Mouse (Mus musculus) urinary bladder, postnatal 4 days (tissue): ENCODE data around the gene Gm10697.
"Not testable (repeated sequence)": the region's sequence is repeated elsewhere in the genome, so short reads cannot be mapped to it uniquely, and the experiment has no call there.

Experiments used
- DNase-seq, 2 experiments: peaks; one replicate each; pipeline ENCODE4 v3.0.0; 2021 to 2022; ENCODE audit warnings: low spot score in 2 of 2

The Gm10697 gene

DNA sequence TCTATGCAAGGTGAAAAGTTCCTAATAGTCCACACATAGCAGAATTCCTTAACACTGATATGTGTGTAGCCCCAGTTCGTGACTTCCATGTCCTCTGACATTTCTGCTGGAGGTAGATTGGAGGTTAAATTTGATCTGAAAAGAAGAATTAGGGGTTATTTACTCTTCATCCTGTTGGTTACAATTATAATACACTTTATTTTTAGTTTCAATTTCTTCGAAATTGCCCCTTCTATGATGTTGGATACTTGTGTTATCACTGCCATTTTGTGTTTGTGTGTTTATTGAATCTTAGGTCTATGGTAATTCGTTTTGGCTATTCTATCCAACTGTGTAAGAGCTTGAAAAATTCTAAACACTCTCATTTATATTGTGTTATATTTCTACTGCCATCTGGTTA, at the start of gene Gm10697:
Gene Gm10697 (minus strand): TSS at position 101 of the 400 bp plus-strand sequence.
- not testable (repeated sequence) for DNase-seq

DNA sequence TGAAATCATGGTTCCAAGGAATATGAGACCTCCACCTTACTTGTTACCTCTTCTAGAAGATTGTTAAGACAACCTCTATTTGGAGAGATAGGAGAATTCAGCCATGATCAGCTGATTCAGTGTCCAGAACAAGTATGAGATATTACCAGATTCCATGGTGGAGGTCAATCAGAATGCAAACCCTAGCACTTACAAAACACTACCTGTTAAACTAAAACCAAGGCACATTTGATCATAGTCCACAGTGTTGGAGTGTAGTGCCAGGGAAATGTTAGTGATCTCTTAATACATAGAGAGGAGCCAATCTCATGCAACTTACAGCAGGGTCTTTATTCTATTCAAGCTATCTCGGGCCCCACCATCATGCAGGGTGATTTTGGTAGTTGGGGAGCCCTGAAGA, 42.6 kb upstream of the Gm10697 start:
- not testable (repeated sequence) for DNase-seq

DNA sequence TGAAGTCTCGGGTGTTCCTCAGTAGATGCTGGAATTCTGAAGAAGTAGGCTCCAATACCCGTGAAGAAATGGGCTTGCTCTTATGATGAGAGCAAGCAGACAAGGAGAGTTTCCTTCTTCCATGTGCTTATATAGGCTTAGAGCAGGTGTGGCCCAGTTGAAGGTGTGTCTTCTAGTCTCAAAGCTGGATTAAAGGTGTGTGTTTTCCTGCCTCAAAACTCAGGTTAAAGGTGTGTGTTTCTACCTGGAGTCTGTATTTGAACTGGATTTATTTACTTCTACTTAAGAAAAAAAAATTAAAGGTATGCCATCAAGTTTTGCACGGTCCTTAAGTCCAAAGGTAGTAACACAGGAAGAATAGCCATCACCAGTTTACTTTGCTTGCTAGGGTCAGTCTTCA, 17.7 kb downstream of the Gm10697 start, which contains the start of gene Gm9125:
Gene Gm9125 (minus strand): TSS at position 101 of the 400 bp plus-strand sequence.
- DNase-seq: not testable (repeated sequence)

DNA sequence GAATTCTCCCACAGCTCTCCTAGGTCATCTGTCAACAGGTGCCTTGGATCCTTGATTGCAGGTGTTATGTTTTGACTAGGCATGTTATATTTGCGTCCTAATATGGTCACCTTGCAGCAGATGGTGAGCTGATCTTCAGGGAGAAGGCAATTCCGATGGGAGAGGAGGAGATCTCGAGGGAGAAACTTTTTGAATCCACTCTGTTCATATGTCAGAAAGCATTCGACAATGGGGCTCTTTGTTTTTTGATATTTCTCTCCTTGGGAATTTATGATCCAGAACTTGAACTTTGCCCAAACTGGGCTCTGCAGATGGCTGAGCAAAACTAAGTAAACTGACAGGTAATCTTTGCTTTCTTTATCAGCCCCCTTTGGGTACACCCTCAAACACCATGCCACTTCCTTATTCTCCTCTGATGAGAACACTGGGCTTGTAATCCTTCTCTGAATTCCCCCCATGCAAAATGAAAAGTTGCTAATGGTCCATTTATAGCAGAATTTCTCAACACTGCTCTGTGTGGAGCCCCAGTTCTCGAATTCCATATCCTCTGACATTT, 22.8 kb downstream of the Gm10697 start:
- not testable (repeated sequence) for DNase-seq

DNA sequence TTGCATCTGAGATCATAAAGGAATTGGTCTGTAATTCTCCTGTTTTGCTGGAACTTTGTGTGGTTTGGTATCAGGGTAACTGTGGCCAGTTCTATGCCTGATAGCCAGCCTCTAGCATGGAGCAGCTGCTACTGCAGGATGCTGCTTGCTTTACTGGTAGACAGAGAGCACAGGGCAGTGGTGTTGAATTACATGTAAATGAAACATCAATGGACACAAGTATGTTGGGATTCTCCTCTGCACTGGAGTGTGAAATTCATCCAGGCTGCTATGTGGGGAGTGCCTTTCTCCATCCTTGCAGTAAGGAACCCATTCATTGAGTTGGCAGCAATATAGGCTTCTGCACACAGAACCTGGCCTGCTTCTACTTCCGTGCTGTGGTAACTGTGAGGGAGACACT, 34.2 kb downstream of the Gm10697 start:
- DNase-seq: not testable (repeated sequence)

DNA sequence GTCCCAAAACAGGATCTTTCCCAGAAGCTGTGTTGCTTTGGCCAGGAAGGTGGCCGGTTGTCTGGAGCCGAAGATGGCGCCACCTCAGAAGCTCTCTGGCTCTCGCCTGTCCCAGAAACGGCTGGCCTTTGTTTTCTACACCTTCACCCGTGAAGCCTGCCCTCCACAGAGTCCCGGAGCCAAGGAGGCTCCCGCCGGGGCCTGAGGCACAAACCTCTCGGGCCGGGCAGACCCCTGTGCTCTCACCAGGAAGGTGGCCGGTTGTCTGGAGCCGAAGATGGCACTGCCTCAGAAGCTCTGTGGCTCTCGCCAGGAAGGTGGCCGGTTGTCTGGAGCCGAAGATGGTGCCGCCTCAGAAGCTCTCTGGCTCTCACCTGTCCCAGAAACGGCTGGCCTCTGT, 38.0 kb downstream of the Gm10697 start:
- DNase-seq: peak in 1 of 2 experiments; percentile 56
